Mouse (Mus musculus) kidney, embryonic 15.5 days (tissue): ENCODE results near the gene Lrrc51. TPM values are rescaled to one million over a fixed set of nuclear protein-coding genes. Genes with fewer than 3 reads are reported as not detected.

ENCODE experiments used
- ATAC-seq: fragments of 200-750 bp; cut with Nextera tagmentation; replicated peaks from 2 replicates; pipeline ENCODE4 v1.8.0; 2017; ENCODE audit warnings: moderate TSS enrichment; ENCODE audit not compliant: low FRiP score
- H3K27ac ChIP-seq: fragments of 300-500 bp; sonication (generic); 2 replicates; pipeline ENCODE4 v1.5.1; 2015; ENCODE audit warnings: mild to moderate bottlenecking, inconsistent platforms
- H3K27me3 ChIP-seq: fragments of 300-500 bp; sonication (generic); 2 replicates; pipeline ENCODE4 v1.6.1; 2015; ENCODE audit warnings: inconsistent platforms
- H3K36me3 ChIP-seq: fragments of 300-500 bp; sonication (generic); 2 replicates; pipeline ENCODE4 v1.6.1; 2015; ENCODE audit warnings: inconsistent platforms
- H3K4me1 ChIP-seq: fragments of 300-500 bp; sonication (generic); 2 replicates; pipeline ENCODE4 v1.6.1; 2015; ENCODE audit warnings: inconsistent platforms
- H3K4me2 ChIP-seq: fragments of 300-500 bp; sonication (generic); 2 replicates; pipeline ENCODE4 v1.6.1; 2015; ENCODE audit warnings: moderate library complexity, mild to moderate bottlenecking, inconsistent platforms
- H3K4me3 ChIP-seq: fragments of 300-500 bp; sonication (generic); replicated peaks from 2 replicates; pipeline ENCODE4 v1.5.1; 2015; ENCODE audit warnings: mild to moderate bottlenecking, inconsistent platforms
- H3K9ac ChIP-seq: fragments of 300-500 bp; sonication (generic); 2 replicates; pipeline ENCODE4 v1.6.1; 2015; ENCODE audit warnings: mild to moderate bottlenecking, inconsistent platforms
- H3K9me3 ChIP-seq: fragments of 300-500 bp; sonication (generic); replicated peaks from 2 replicates; pipeline ENCODE4 v1.6.1; 2016; ENCODE audit warnings: inconsistent platforms
- WGBS: fragments of 180-500 bp; shearing (Covaris S2); methylation state at CpG from one replicate; pipeline ENCODE4 v1.1.7; 2015; ENCODE audit warnings: mixed read lengths; 5-methylcytosine and 5-hydroxymethylcytosine counted together
- polyA plus RNA-seq: library from polyadenylated mRNA; unstranded; fragments of >200 nt; fragmentation: Nextera tagmentation; extraction: Ambion mirVana; gene quantifications from 2 replicates; pipeline ENCODE4 v1.2.1, GENCODE M21; 2015

Gene Lrrc51
- polyA plus RNA-seq, 1 experiment from 2014 or later = 9.9 TPM

GRCm38 (mm10) chr7:101905561-101906286, 28.0 kb downstream of the Lrrc51 start, which contains the start of gene Lamtor1:
TSS of gene Lamtor1 (plus strand) at chr7:101905904.
- H3K9me3 ChIP-seq = no peaks in the 10 kb centered on the region
- under 1% methylated on average over 58 of the region's 61 CpGs for WGBS
- H3K4me1 ChIP-seq = peaks cover 24% of the 10 kb centered on the region
- peaks cover 27% of the 10 kb centered on the region for H3K36me3 ChIP-seq
- ATAC-seq = peak; percentile 98
- H3K27ac ChIP-seq = peak within 1 kb of the TSS; percentile 95
- peak within 1 kb of the TSS; percentile 76 for H3K9ac ChIP-seq
- no peaks in the 10 kb centered on the region for H3K27me3 ChIP-seq
- peak within 1 kb of the TSS; percentile 71 for H3K4me2 ChIP-seq
- H3K4me3 ChIP-seq = peak within 1 kb of the TSS; percentile 78

DNA sequence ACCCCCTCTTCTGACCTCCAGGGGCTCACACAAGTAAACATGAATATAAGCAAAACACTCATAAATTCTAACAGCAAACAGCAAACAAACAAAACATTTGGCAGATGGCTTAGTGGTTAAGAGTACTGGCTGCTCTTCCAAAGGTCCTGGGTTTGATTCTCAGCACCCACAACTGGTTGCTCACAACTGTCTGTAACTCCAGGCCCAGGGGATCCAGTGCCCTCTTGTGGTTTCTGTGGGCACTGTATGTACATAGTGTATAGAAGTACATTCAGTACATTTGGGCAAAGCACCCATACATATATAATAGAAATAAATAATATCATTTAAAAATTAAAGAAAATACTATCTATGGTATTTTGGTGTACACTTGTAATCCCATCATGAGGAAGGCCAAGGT, 30.8 kb downstream of the Lrrc51 start:
- Histone ChIP-seq H3K27me3 (no peaks in the 10 kb centered on the region), H3K4me2 (no peak overlapping the region), H3K9me3 (no peaks in the 10 kb centered on the region), H3K36me3 (peaks cover 18% of the 10 kb centered on the region), H3K4me1 (peaks cover 17% of the 10 kb centered on the region), H3K9ac (no peak overlapping the region), H3K4me3 (no peak overlapping the region), H3K27ac (no peak overlapping the region)
- ATAC-seq = no peak

DNA sequence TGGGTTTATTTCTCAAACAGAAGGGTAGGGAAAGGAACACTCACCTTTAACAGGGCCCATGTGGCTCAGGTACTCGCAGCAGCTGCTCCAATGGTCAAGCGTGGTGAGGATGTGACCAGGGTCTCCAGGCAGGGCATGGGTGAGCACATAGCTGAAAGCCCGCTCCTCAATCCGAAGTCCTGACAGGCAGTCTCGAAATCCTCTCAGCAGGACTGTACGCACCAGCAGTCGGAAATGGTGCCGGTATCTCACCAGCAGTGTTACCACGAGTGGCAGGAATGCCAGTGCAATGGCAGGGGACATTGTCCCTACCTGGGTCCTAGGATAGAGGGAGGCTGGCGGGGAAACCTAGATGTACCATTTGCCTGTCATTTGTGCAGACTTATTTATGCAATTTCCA, 31.7 kb downstream of the Lrrc51 start:
- no peak for ATAC-seq
- Histone ChIP-seq H3K27me3 (no peaks in the 10 kb centered on the region), H3K4me2 (no peak overlapping the region), H3K4me3 (no peak overlapping the region), H3K4me1 (peaks cover 15% of the 10 kb centered on the region), H3K27ac (no peak overlapping the region), H3K36me3 (peaks cover 18% of the 10 kb centered on the region), H3K9me3 (no peaks in the 10 kb centered on the region), H3K9ac (no peak overlapping the region)
- 94% methylated on average over 10 of the region's 10 CpGs for WGBS

DNA sequence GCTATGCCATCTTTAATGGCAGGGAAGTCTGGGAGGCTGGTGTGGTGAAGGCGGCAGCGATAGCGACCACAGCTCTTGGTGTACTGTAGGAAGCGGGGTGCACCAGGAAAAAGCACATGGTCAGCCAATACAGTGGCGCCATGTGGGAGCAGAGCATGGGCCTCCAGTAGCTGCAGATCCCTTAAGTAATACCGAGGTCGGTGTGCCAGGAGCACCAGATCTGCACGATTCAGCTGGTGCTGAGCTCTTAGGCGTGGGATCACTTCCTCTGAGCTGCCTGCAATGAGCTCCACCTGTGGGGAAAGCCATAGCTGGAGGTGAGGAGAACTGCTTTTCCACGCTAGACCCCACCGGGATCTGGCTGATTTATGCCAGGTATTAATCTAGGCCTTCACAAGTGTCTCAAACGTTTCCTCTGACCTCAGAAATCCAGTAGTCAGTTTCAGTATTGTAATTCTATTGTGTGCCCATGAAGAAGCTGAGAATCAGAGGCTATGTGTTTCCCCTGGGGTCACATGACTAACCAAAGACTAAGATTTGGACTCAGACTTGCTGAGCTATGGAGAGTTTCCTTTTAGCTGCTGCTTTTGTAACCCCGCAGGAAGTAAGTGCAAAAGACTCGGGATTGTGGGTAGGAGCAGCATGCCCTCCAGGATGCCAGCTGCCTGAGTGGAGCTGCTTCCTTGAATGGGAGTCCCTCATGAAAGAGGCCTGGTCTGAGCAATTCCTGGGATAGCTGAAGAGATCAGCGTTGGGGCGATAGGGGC, 33.2 kb downstream of the Lrrc51 start:
- Histone ChIP-seq H3K9me3 (no peaks in the 10 kb centered on the region), H3K4me2 (no peak overlapping the region), H3K27me3 (no peaks in the 10 kb centered on the region), H3K9ac (no peak overlapping the region), H3K36me3 (peaks cover 18% of the 10 kb centered on the region), H3K27ac (no peak overlapping the region), H3K4me3 (no peak overlapping the region), H3K4me1 (peaks cover 10% of the 10 kb centered on the region; the same call in 1 of the 2 replicates)
- no peak for ATAC-seq
- 91% methylated on average over 16 of the region's 16 CpGs for WGBS

- Histone ChIP-seq H3K9me3 (no peaks in the 10 kb centered on the region), H3K4me3 (peak overlapping the region; percentile 58), H3K36me3 (0 out of 2 replicates have a peak, but pooled peaks cover 6% of the 10 kb centered on the region), H3K4me2 (peak overlapping the region; percentile 57), H3K27me3 (no peaks in the 10 kb centered on the region), H3K9ac (peak overlapping the region; percentile 44), H3K4me1 (0 out of 2 replicates have a peak, but pooled peaks cover 7% of the 10 kb centered on the region), H3K27ac (peak overlapping the region; percentile 90)
- WGBS = under 1% methylated on average over 57 of the region's 57 CpGs
- ATAC-seq = peak; percentile 99
Observed at GRCm38 (mm10) chr7:101896104-101897066, 37.3 kb downstream of the Lrrc51 start.

DNA sequence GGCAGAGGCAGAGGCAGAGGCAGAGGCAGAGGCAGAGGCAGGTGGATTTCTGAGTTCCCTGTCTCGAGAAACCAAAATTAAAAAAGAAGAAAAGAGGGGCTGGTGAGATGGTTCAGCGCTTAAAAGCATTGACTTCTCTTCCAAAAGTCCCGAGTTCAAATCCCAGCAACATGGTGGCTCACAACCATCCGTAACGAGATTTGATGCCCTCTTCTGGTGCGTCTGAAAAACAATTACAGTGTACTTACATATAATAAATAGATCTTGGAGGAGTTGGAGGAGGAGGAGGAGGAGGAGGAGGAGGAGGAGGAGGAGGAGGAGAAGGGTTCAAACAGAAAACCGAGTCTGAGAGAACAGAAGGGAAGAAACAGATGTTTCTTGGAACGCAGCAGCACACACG, 38.0 kb downstream of the Lrrc51 start:
- Histone ChIP-seq H3K9ac (peak overlapping the region; percentile 38; the same call in 1 of the 2 replicates), H3K27me3 (no peaks in the 10 kb centered on the region), H3K4me2 (peak overlapping the region; percentile 57), H3K4me1 (0 out of 2 replicates have a peak, but pooled peaks cover 7% of the 10 kb centered on the region), H3K36me3 (0 out of 2 replicates have a peak, but pooled peaks cover 3% of the 10 kb centered on the region), H3K27ac (peak overlapping the region; percentile 90), H3K4me3 (peak overlapping the region; percentile 58), H3K9me3 (no peaks in the 10 kb centered on the region)
- 32% methylated on average over 9 of the region's 9 CpGs for WGBS
- no peak; the same call in 1 of the 2 replicates for ATAC-seq

DNA sequence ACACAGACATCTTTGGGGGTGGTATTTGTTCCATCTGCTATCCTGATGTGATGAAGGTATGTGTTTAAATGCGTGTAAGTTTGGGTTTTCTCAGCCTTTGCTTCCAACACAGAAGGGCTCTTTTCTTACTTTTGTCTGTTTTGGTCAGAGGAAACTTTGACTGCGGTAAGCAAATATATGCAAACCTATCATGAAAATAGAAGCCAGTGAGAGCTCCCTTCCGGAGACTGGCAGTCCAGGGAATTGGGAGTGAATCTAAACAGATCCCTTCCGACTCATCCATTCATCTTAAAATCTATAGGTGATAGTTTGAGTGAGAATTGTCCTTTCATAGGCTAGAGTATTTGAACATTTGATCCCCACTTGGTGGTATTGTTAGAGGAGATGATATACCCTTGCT, 45.2 kb downstream of the Lrrc51 start:
- Histone ChIP-seq H3K4me2 (no peak overlapping the region), H3K27me3 (no peaks in the 10 kb centered on the region), H3K4me1 (no peaks in the 10 kb centered on the region), H3K36me3 (no peaks in the 10 kb centered on the region), H3K4me3 (no peak overlapping the region), H3K9ac (no peak overlapping the region), H3K9me3 (no peaks in the 10 kb centered on the region), H3K27ac (no peak overlapping the region)
- no peak for ATAC-seq
- WGBS = 80% methylated on average over 4 of the region's 4 CpGs

GRCm38 (mm10) chr7:101886274-101886673, 47.4 kb downstream of the Lrrc51 start:
- WGBS = 87% methylated on average over 6 of the region's 6 CpGs

GRCm38 (mm10) chr7:101884160-101884559, 49.5 kb downstream of the Lrrc51 start:
- no peak for ATAC-seq
- H3K9me3 ChIP-seq = no peaks in the 10 kb centered on the region
- no peak overlapping the region for H3K4me3 ChIP-seq
- H3K9ac ChIP-seq = no peak overlapping the region
- no peaks in the 10 kb centered on the region for H3K36me3 ChIP-seq
- H3K27me3 ChIP-seq = no peaks in the 10 kb centered on the region
- no peak overlapping the region for H3K4me2 ChIP-seq
- no peak overlapping the region for H3K27ac ChIP-seq
- WGBS = 99% methylated on average over 4 of the region's 4 CpGs
- H3K4me1 ChIP-seq = peaks cover 5% of the 10 kb centered on the region; the same call in 1 of the 2 replicates

More at GRCm38 (mm10) chr7:101886274-101886673, 47.4 kb downstream of the Lrrc51 start:
- Histone ChIP-seq H3K27ac (no peak overlapping the region), H3K4me3 (no peak overlapping the region), H3K9ac (no peak overlapping the region), H3K36me3 (no peaks in the 10 kb centered on the region), H3K9me3 (no peaks in the 10 kb centered on the region), H3K4me2 (no peak overlapping the region), H3K27me3 (no peaks in the 10 kb centered on the region), H3K4me1 (peaks cover 5% of the 10 kb centered on the region; the same call in 1 of the 2 replicates)
- ATAC-seq = no peak

- no peak for ATAC-seq
- Histone ChIP-seq H3K4me3 (no peak overlapping the region), H3K9ac (no peak overlapping the region), H3K36me3 (no peaks in the 10 kb centered on the region), H3K9me3 (no peaks in the 10 kb centered on the region), H3K27ac (no peak overlapping the region), H3K4me1 (peaks cover 5% of the 10 kb centered on the region; the same call in 1 of the 2 replicates), H3K27me3 (no peaks in the 10 kb centered on the region), H3K4me2 (no peak overlapping the region)
- WGBS = 60% methylated on average over 9 of the region's 9 CpGs
Observed at GRCm38 (mm10) chr7:101882413-101883154, 51.1 kb downstream of the Lrrc51 start.

DNA sequence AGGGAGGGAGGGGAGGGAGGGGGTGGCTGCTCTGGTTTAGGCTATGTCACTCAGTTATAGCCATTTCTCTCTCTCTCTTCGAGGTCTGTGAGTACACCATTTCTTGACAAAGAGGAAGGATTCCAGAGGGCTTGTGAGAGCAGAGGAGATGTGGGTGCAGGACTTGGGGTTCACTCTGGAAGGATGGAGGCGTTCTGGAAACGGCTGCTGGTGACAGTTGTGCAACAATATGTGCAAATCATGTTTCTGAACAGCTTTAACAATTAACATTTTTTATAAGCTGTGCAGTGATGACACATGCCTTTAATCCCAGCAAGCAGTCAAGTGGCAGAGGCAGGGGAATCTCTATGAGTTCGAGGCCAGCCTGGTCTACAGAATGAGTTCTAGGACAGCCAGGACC, 52.8 kb downstream of the Lrrc51 start:
- H3K4me1 ChIP-seq = peaks cover 5% of the 10 kb centered on the region; the same call in 1 of the 2 replicates
- H3K9ac ChIP-seq = no peak overlapping the region
- no peak overlapping the region for H3K27ac ChIP-seq
- H3K4me3 ChIP-seq = no peak overlapping the region
- H3K4me2 ChIP-seq = no peak overlapping the region
- H3K36me3 ChIP-seq = no peaks in the 10 kb centered on the region
- H3K27me3 ChIP-seq = no peaks in the 10 kb centered on the region
- 75% methylated on average over 4 of the region's 4 CpGs for WGBS
- no peaks in the 10 kb centered on the region for H3K9me3 ChIP-seq
- ATAC-seq = no peak
